Mouse (Mus musculus): ENCODE measurements around the gene Henmt1.

The Henmt1 gene

DNA sequence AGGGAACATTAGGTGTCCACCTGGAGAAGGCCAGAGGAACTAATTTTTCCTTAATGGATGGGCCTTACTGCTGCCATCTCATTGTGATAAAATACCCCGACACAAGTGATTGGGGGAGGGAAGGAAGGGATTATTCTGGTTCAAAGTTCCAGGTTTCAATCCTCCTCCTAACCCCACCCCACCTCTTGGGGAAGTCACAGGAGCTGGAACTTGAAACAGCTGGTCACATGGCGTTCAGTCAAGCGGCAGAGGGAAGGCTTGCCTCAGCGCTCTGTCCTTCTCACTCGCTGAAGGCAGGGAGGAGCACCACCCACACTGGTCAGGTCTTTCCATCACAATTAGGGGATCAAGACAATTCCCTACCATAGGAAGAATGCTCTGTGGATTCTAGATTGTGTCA, 982 bp upstream of the Henmt1 start:
- intact Hi-C loops (cut with DNase I), result no loop called here

DNA sequence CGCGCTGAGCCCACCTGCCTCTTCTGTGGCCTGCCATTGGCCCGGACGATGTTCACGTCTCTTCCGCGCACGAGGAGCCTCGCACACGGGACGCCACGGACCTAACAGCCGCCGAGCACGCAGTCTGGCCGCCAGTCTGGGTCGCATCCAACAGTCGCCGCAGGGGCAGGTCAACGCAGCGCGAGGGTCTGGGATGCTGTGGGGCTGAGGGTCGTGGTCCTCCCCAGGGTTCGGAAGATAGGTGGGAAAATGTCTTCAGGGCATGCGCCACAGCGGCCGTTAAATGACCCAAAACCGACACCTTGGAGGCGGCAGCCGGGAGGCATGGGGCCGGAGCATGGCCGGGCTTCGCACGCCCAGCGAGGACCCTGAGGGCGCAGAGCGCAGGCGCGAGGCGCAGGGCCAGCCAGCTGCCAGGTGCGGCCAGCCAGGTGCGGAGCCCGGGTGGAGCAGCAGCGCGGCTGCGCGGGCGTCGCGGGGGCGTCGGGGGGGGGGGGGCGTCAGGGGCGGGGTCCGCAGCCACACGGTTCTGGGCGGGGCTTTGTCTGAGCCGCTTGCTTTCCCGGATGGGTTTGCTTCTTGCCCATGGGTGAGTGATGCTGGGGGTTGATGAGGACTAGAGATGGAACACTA, 444 bp downstream of the Henmt1 start, which contains the start of gene Gm9857:
Gm9857 (minus strand) TSS at position 445 of the 633 bp plus-strand sequence.
- intact Hi-C loops (cut with DNase I), result no loop called here

DNA sequence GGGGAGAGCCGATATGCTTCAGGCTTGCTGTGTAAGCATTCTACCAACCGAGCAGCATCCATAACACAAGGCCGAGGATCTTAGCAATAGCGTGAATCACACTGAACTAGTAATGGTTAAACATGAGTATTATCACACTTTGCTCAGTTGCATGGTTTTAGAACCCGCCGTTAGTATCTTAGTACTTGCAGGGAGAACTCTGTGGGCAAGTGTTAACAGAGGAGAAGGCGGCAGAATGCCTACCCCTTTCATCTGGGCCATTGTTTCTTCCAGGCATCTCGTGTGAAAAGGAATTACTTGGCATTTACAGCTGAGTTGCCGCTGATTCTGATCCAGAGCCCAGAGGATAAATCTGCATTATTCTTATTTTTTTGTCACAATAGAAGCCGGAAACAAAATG, 1.3 kb downstream of the Henmt1 start:
- intact Hi-C loops (cut with DNase I), result no loop called here

DNA sequence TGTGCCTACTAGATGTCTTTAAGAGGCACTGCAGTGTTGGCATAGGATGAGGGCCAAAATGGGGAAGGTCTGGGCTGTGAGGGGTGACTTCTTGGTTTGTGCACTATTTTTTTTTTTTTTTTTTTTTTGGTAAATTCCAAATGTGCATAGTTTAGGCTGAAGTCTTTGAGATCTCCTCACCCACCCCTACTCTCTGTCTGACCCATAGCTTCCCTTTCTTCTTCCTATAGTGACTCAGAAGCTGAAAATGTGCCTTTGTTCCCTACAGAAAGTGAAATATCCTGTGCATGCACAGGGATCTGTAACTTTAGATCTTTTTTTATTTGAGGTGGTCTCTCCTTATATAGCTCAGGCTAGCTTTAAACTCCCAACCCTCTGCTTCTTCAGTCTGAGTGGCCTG, 18.3 kb downstream of the Henmt1 start:
- intact Hi-C loops (cut with DNase I), result no loop called here

DNA sequence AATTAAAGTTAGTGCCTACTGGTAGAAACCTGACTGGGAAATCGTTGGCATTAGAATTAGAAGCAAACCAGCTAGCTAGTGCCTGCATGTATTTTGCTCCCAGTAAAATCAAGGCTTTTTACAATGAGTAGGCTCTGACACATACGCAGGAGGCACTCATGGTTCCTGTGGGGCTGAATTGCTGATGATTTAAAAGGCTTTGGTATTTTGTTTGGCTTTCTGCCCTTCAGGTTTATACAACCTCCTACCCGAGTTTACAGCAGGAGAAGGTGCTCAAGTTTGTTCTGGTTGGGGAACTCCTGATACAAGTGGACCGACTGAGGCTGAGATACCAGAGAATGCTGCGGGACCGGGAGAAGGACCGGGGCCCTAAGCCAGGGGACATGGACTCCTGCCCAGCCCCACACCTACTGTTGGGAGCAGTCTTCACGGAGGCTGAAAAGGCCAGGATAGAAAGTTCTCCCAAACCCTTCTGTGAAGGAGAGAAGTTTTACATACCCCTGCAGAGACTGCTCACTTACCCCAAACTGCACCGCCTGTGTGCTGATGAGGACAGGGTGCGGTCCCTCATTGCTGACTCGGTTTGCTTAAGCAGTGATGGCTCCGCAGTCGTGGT, 20.1 kb downstream of the Henmt1 start:
- intact Hi-C loops (cut with DNase I), result no loop called here

DNA sequence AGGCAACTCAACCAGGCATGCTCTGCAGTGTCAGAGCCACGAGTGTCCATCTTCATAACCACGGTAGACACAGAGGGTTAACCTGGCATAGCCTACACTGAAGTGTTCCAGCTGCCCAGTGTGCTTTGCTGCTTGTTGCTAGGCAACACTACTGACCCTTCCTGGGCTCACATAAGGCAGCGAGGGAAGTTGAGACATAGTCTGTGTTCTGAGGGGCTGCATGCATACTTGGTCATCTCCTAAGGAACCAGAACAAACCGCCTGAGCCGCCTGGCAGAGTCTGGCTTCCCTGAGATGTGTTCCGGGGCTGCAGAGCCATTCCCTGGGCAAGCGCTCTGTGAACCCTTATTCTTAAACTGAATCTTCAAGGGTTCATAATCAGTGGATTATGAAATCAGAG, 21.6 kb downstream of the Henmt1 start:
- intact Hi-C loops (cut with DNase I), result no loop called here

DNA sequence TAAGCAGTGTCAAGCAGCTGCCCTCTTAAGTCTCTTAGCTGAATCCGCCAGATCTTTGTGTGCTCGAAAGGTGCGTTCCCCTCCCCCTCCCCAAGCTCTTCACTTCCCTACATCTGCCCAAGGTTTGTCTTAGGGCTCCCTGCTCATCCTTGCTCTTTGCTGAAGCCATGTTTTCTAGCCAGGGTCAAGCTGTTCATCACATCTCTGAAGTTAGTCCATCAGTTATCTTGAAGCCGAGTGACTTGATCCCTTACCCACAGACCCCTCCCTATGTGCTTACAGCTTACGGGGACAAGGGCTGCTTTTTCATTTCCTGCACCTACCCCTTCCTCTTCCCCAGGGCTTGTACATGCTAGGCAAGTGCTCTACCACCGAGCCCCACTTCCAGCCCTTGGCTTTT, 22.0 kb downstream of the Henmt1 start:
- intact Hi-C loops (cut with DNase I), result no loop called here

DNA sequence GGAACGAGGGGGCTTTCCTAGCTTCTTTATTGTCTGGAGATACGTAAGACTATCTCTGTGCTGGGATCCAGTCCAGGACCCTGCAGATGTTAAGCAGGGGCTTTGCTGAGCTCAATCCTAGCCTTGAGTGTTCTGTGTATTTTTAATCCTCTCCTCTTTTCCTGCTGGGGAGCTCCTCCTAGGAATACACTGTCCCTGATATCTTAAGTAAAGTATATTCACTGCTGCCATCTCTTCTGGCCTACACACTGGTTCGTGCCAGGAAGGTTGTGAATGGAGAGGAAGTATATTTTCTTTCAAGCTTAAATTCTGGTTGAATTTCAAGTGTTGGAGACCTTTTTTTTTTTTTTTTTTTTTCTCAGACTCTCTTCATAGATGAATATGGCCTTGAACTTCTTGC, 23.6 kb downstream of the Henmt1 start:
- intact Hi-C loops (cut with DNase I), result no loop called here

DNA sequence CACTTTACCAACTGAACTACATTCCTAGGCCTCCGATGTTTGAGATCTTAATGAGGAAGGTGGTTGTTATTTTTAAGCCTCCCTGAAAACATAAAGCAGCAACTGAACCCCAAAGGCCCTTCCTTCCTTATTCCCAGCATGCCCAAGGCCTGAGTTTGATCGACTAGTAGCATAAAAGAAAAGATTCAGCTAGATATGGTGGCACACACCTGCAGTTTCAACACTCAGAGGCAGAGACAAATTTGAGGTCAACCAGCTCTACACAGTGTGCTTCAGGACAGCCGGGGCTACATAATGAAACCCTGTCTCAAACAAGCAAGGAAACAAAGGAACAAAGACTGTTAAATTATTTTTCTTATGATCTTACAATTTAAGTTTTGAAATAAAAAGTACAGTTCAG, 24.1 kb downstream of the Henmt1 start:
- intact Hi-C loops (cut with DNase I), result no loop called here

DNA sequence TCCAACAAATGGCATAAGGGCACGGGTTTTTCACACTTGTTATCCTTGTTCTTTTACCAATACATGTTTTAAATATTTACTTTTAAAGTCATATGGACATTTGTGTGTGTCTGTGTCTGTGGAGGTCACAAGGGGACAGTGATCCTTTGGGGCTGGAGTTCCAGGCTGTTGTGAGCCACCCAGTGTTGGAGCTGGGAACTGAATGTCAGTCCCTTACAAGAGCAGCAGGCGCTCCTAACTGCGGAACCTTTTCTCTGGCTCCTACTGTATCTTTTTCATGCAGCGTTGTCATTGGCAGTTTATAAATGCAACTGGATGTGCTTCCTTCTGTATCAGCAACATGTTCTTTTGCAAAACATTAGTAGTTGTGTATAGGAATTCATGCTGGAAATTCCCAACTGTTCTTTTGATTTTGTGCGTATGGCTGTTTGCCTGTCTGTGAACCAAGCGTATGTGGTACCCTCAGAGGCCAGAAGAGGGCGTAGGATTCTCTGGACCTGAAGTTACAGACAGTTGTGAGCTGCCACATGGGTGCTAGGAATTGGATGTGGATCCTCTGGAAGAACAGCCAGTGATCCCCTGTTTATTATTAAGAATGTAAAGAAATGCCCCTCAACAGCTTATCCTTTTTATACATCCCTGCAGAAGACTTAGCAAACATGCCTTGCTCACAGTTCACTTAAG, 24.8 kb downstream of the Henmt1 start:
- intact Hi-C loops (cut with DNase I), result no loop called here

DNA sequence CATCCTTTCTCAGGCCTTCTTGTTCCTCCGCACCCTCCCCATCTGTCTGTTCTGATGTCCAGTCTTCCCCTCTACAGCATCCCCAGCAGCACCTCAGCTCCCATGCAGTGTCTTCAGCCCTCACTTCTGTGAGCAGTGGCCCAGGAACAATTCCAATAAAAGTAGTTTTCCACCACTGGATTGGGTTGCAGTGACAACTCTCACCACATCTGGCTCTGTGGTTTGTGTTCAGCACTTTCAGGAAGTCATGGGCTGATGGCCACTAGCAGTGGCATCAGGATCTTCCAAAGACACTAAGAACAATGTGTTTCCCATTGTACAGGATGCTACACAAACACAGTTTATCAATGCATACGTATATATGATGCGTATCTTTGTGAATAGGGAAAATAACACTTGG, 26.4 kb downstream of the Henmt1 start:
- intact Hi-C loops (cut with DNase I), result no loop called here

DNA sequence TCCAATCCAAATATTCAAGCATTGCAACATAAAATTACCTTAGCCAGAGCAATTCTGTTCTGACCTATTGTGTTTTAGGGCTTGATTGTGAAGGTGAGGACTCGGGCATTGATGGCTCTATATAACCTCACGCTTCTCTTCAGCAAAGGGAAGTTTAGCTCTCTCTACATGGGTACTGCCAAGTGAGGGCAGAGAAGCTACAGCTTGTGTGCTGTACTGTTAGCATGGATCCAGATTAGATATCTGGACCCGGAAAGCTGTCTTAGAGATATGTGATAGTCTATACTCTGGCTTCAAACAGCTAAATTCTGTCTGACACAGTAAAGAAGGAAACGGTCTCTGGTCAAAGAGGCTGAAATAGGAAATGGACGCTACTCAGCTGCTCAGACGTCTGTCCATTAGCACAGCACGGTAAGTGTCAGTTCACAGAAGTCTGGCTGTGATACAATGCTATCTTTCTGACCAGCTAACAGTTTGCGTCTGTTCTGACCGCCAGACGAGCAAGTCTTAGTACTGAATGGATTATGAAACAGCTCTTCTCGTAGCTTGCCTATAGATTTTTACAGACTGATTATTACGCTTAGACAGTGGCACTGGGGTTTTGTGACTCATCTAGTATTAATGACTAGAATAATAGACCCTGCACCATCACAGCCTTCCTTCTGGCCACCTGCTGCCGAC, 34.4 kb downstream of the Henmt1 start:
- intact Hi-C loops (cut with DNase I), result no loop called here

DNA sequence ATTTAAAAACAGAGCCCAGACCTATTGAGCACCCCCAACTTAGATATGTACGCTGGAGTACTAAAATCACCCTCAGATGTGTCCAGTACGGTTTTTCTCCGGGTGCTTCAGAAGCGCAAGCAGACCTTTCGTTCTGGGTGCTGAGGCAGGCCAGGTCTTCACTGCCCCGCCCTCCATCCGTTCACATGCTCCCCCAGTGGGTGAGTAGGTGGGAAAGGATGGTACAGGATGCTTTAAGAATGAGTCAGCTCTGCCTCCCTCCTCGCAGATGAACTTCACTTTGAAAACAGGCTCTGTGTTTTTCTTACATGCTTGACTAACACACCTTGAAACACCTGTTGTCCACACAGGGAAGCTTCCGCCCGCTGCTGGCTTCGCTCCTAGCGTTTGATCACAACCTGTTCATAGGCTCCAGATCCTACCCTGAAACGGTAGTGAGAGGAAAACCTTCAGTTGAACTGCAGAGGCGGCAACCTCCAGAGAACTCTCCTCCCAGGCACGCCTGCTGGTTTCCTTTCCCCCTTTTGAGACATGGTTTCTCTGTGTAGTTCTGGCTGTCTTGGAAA, 35.3 kb downstream of the Henmt1 start:
- intact Hi-C loops (cut with DNase I), result loop anchor here (5.0 kb wide), 1 partner anchor 87 kb away; no protein-coding TSS in a partner anchor

DNA sequence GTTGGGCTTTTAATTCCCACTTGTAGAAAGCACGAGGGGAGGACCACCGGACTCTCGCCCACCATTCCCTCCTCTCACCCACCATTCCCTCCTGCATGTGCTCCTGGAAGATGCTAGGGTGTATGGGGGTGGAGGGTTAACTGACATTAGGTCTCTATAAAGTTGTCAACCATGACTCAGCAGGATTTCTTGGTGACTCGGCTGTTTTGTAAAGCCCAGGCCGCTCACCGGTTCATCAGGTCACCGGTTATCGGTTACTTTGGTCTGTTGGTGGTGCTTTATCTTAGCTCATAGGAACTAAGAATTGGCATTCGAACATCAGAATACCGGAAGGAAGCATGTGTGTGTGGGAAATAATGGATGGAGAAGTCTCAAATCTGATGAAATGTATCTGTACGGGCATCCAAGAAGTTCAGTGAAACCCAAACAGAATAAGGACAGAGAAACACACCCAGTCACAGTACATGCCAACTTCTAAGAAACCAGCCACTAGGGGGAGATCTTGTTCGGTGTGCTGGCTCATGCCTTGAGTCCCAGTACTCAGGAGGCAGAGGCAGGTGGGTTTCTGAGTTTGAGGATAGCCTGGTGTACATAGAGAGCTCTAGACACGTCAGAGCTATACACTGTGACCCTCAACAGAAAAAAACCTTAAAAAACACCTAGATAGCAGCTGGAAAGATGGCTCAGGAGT, 37.8 kb downstream of the Henmt1 start:
- intact Hi-C loops (cut with DNase I), result loop anchor here (5.0 kb wide), 1 partner anchor 85 kb away; no protein-coding TSS in a partner anchor

DNA sequence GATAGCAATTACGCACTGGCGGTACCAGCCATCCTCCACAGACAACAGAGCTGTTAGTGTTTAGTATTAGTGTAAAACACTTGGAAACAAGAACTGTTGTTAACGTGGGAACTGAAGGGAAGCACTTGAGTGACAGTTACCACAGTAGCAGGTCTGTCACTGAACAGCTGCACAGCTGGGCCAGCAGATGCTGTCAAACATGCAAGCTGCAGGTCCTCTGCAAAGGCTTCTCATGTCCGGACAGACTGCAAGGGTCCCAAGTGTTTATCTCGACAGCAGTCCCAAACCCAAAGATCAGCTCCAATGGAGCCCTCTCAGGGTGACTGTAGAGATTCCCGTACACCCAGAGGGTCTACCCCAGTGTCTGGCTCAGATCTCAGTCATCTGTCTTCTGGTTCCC, 42.3 kb downstream of the Henmt1 start:
- intact Hi-C loops (cut with DNase I), result no loop called here

DNA sequence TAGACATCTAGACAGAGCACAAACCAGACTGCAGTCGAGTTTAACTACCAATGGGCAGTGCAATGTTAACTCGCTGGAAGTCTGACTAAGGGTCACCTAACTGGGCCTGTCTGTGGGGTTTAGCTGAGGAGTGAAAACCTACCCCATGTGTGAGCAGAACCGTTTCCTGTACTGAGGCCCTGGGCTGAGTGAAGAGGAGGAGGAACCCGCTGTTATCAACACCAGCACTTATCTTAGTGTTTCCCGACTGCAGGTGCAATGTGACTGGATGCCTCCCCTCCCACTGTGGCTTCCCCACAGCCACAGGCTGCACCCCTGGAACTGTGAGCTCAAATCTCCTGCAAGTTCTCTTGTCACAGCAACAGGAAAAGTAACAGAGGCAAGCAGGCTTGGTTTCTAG, 44.3 kb downstream of the Henmt1 start:
- intact Hi-C loops (cut with DNase I), result no loop called here

DNA sequence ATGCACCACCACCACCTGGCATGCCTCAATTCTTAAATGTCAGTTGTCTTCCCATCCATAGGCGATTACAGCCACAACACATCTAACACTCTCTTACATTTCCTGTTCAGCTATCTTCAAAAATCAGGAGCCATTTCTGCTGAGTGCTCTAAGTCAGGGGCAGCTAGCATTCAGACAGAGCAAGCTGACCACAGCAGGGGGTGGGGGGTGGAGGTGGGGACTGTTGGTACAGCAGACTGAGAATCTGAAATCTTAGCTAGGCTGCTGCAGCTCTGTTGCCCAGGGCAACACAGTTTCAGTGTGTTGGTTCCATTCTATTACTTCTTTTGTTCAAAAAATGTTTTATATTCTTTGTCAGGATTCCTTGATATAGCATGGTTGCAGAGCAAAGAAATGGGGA, 46.9 kb downstream of the Henmt1 start:
- intact Hi-C loops (cut with DNase I), result no loop called here

DNA sequence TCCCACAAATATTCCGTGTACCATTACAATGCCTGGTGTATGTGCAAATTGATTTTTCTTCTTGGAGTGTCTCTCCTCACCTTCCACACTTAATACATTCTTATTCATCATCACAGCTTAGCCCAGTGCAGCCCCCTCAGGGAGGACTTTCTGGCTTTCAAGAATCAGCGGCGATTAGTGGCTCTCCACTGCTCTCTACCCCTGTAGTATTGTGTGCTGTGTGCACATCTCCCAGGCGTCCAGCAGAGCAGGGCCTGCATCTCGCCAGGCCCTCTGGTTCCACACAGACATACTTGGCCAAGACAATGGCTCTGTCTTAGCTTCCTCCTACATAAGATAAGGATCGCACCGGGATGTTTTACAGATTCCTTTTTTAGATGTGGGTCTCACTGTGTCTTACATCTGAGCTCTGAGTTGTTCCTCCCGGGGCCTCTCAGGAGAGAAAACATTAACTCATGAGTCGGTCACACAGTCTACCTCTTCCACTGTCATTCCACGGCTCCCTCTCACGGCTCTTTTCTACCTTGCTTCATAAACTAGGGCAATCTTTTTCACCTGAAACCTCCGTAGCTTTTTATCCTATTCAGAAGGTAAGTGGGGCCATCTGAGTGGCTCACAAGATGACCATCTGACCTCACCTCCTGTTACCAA, 47.5 kb downstream of the Henmt1 start:
- intact Hi-C loops (cut with DNase I), result no loop called here

DNA sequence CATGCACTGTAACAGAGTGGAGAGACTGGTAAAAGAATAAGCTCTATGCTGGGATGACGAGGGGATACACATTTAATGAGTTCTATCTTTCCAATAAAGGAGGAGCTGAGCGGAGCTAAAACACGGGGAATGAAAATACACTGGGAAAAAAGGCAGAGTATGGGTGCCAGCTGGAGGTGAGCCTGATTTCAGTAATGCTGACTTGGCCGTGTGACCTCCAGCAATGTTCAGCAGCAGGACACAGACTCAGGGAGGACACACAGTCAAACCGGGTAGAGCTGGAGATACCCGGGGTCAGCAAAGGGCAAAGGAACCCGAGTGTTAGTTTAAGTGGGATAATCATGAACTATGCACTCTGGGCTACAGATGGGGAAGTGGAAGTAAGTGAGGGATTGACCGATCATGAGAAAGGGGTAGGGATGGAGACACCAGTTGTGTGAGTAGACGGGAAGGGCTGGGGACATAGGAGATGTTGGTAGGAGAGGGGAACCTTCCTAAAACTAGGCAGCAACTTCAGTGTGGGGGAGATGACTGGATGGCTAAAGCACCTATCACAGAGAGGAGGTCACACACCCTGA, 50.4 kb downstream of the Henmt1 start:
- intact Hi-C loops (cut with DNase I), result no loop called here

DNA sequence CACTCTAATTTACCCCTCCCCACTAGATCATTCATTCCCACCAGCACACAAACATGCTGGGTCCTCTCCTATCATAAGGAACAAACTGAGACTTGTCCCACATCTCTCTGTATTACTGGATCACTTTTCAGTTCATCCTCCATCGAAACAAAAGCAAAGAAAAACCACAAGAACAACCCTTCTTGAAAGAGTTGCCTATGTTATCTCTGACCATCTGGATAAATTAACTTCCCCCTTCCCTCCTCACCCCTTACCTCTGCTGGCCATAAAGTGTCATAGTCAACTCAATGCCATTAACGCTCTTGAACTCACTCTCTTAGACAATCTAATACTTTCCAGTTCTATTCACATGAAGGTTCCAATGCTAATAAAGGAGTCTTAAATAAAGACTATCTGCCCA, 54.8 kb downstream of the Henmt1 start:
- intact Hi-C loops (cut with DNase I), result no loop called here
